Mouse (Mus musculus) liver, postnatal 0 days (tissue): ENCODE measurements at regions not wholly inside any gene's neighbourhood (a gene's known extent, or its start where the extent isn't known, plus 50 kb on each side); places are given as distances from the start of the nearest gene placed in this dataset.

ENCODE experiments used
- ATAC-seq: fragments of 200-750 bp; cut with Nextera tagmentation; 2 replicates; pipeline ENCODE4 v1.8.0; 2017; ENCODE audit warnings: mild to moderate bottlenecking, moderate library complexity
- DNase-seq: peaks from one replicate; pipeline ENCODE4 v3.0.0-alpha.2; 2016
- H3K27ac ChIP-seq: fragments of 300-500 bp; sonication (generic); 2 replicates; pipeline ENCODE4 v1.5.1; 2014; ENCODE audit warnings: antibody characterized with exemption, moderate library complexity, mild to moderate bottlenecking, low read depth
- H3K27me3 ChIP-seq: fragments of 300-500 bp; sonication (generic); 2 replicates; pipeline ENCODE4 v1.6.1; 2014; ENCODE audit warnings: low read length, control low read depth, mixed read lengths; ENCODE audit not compliant: insufficient read depth
- H3K36me3 ChIP-seq: fragments of 300-500 bp; sonication (generic); replicated peaks from 2 replicates; pipeline ENCODE4 v1.6.1; 2014; ENCODE audit warnings: mild to moderate bottlenecking, control low read depth, low read length, moderate library complexity, mixed read lengths; ENCODE audit not compliant: insufficient read depth
- H3K4me1 ChIP-seq: fragments of 300-500 bp; sonication (generic); 2 replicates; pipeline ENCODE4 v1.6.1; 2014; ENCODE audit warnings: antibody characterized with exemption, mild to moderate bottlenecking, control low read depth; ENCODE audit not compliant: insufficient read depth
- H3K4me2 ChIP-seq: fragments of 300-500 bp; sonication (generic); 2 replicates; pipeline ENCODE4 v1.6.1; 2014; ENCODE audit warnings: low read depth, mild to moderate bottlenecking, low read length, moderate library complexity, mixed read lengths
- H3K4me3 ChIP-seq: fragments of 300-500 bp; sonication (generic); 2 replicates; pipeline ENCODE4 v1.5.1; 2014; ENCODE audit warnings: low read depth, low read length
- H3K9ac ChIP-seq: fragments of 300-500 bp; sonication (generic); replicated peaks from 2 replicates; pipeline ENCODE4 v1.6.1; 2014; ENCODE audit warnings: mild to moderate bottlenecking, moderate library complexity
- H3K9me3 ChIP-seq: fragments of 300-500 bp; sonication (generic); 2 replicates; pipeline ENCODE4 v1.6.1; 2016; ENCODE audit warnings: mild to moderate bottlenecking, control low read depth, low read length, mixed read lengths
- CTCF ChIP-seq: sonication (generic); IDR thresholded peaks from 2 replicates; pipeline ENCODE4 v1.5.1; 2016; ENCODE audit warnings: antibody characterized with exemption, low read depth
- EP300 ChIP-seq: IDR thresholded peaks from 2 replicates; pipeline ENCODE4 v1.6.1; 2016; ENCODE audit warnings: antibody characterized with exemption, low read depth, mild to moderate bottlenecking
- WGBS: fragments of 180-500 bp; shearing (Covaris S2); extraction: QIAGEN DNeasy Blood & Tissue Kit; methylation state at CpG from one replicate; pipeline ENCODE4 v1.1.7; 2014; ENCODE audit not compliant: insufficient replicate concordance; 5-methylcytosine and 5-hydroxymethylcytosine counted together

DNA sequence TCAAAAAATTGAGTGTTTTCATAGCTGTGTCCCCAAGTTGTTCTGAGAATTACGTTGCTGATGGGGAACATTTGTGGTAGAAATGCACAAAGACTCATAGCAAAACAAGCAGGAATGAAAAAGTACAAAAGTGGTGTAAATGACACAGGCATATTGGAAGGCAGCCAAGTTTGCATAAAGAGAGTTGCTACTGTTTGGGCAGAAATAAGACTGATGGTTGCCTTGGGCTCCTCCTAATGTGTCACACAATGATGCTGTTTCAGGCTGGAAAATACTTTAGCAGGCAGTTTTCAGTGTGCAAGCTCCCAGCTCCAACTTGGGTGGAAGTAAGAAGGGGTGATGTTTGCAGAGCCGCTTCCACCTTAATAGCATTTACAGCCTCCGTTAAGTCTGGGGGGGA, 174.7 kb downstream of the Lnpk start:
- H3K9me3 ChIP-seq, result no peaks in the 10 kb centered on the region
- 72% methylated on average over 3 of the region's 3 CpGs for WGBS
- H3K36me3 ChIP-seq, result no peaks in the 10 kb centered on the region
- H3K4me2 ChIP-seq, result no peak overlapping the region
- TF ChIP-seq CTCF, result no peak
- TF ChIP-seq EP300, result no peak
- no peak overlapping the region for H3K9ac ChIP-seq
- no peak for ATAC-seq
- no peak for DNase-seq
- no peak overlapping the region for H3K4me3 ChIP-seq
- no peak overlapping the region for H3K27ac ChIP-seq
- no peaks in the 10 kb centered on the region for H3K4me1 ChIP-seq
- H3K27me3 ChIP-seq, result no peaks in the 10 kb centered on the region

GRCm38 (mm10) chr2:74391064-74391463, 188.2 kb downstream of the Lnpk start:
- Histone ChIP-seq H3K4me2 (no peak overlapping the region), H3K4me3 (no peak overlapping the region), H3K27ac (no peak overlapping the region), H3K27me3 (no peaks in the 10 kb centered on the region), H3K36me3 (no peaks in the 10 kb centered on the region), H3K9me3 (no peaks in the 10 kb centered on the region), H3K4me1 (no peaks in the 10 kb centered on the region), H3K9ac (no peak overlapping the region)
- TF ChIP-seq CTCF, result no peak
- ATAC-seq (peak; percentile 55), DNase-seq (no peak)
- 69% methylated on average over 4 of the region's 4 CpGs for WGBS

DNA sequence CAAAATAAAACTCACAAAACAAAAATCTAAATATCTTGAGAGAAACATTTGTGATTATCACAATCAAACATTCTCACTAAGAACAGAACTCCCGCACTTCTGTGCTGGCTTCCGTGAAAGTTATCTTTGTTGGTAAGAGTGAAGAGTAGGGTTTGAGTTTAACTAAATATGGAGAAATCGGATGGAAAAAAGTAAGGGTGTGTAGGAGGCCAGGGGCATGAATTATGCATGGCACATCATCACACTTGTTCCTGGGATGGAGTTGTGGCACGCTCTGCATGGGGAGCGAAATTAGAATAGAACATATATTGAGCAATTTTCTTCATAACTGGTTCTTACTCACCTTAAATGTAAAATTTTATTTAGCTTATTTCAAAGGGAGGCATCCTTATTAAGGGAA, 191.2 kb downstream of the Lnpk start:
- H3K36me3 ChIP-seq, result no peaks in the 10 kb centered on the region
- WGBS, result 84% methylated on average over 5 of the region's 5 CpGs
- ATAC-seq, result no peak
- H3K9ac ChIP-seq, result no peak overlapping the region
- H3K4me1 ChIP-seq, result no peaks in the 10 kb centered on the region
- H3K4me3 ChIP-seq, result no peak overlapping the region
- H3K4me2 ChIP-seq, result no peak overlapping the region
- no peak for TF ChIP-seq EP300
- TF ChIP-seq CTCF, result no peak
- H3K27ac ChIP-seq, result no peak overlapping the region
- H3K9me3 ChIP-seq, result no peaks in the 10 kb centered on the region
- no peaks in the 10 kb centered on the region for H3K27me3 ChIP-seq
- no peak for DNase-seq

- no peaks in the 10 kb centered on the region for H3K9me3 ChIP-seq
- ATAC-seq (no peak), DNase-seq (no peak)
- H3K9ac ChIP-seq, result no peak overlapping the region
- H3K27me3 ChIP-seq, result no peaks in the 10 kb centered on the region
- H3K4me1 ChIP-seq, result no peaks in the 10 kb centered on the region
- no peak for TF ChIP-seq EP300
- no peak for TF ChIP-seq CTCF
- H3K27ac ChIP-seq, result no peak overlapping the region
- no peak overlapping the region for H3K4me3 ChIP-seq
- no peaks in the 10 kb centered on the region for H3K36me3 ChIP-seq
- H3K4me2 ChIP-seq, result no peak overlapping the region
- 76% methylated on average over 1 of the region's 1 CpGs for WGBS
These were observed 194.3 kb downstream of the Lnpk start for GRCm38 (mm10) chr2:74384918-74385317.

DNA sequence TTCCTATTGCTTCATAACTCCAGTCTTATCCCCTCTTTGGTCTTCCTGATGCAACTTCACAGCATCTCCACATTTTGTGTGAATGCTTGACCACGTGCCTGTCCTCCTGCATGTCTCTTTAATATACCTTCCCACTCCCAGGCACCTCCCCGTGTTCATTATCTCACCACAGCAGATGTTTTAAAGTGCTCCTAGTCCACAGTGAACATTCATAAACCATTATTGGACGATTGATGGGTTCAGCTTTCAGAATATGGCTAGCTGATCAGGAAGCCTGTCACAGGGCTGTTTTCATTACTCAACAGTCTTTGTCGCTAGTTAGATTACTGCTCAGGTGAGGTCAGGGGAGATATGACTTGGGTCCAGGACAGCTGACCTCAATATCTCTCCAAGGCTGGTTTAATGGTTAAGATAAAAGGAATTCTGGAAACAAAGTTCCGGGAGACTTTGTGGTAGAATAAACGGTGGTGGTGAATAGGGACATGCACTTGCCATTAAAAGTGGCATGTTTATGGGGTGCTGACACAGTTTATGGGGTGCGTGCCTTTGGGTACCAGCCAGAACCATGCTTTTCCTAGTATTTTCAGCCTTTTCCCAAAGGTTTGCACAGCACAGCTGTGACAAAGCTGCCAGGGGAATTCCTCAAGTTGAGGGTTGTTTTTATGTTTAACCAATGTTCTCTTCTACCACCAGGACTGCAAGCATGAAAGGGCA, 198.5 kb downstream of the Lnpk start:
- Histone ChIP-seq H3K27ac (no peak overlapping the region), H3K4me1 (no peaks in the 10 kb centered on the region), H3K9me3 (no peaks in the 10 kb centered on the region), H3K9ac (no peak overlapping the region), H3K4me3 (no peak overlapping the region), H3K4me2 (no peak overlapping the region), H3K36me3 (no peaks in the 10 kb centered on the region), H3K27me3 (no peaks in the 10 kb centered on the region)
- TF ChIP-seq CTCF (no peak), EP300 (no peak)
- ATAC-seq (no peak), DNase-seq (no peak)
- 57% methylated on average over 7 of the region's 7 CpGs for WGBS

DNA sequence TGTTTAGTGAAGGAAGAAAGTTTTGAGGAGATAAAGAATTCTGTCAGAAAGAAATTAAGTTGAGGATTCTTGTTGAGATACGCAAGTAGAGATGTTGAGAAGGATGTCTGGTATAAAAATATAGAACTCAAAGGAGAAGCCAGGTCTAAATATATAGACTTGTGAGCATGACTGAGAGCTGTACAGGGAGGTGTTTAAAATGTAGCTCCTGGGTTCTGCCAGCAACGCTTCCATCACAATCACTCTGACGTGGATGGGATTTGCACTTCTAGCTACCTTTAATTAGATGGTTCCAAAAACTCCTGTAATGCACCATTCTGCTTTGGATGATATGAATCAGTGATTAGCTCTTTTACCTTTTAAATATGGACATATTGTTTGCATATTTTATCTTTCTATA, 200.5 kb downstream of the Lnpk start:
- no peak for DNase-seq
- Histone ChIP-seq H3K27ac (no peak overlapping the region), H3K27me3 (no peaks in the 10 kb centered on the region), H3K9me3 (no peaks in the 10 kb centered on the region), H3K9ac (no peak overlapping the region), H3K4me2 (no peak overlapping the region), H3K4me3 (no peak overlapping the region), H3K4me1 (no peaks in the 10 kb centered on the region), H3K36me3 (no peaks in the 10 kb centered on the region)
- 91% methylated on average over 3 of the region's 3 CpGs for WGBS
- ATAC-seq, result no peak
- TF ChIP-seq CTCF (no peak), EP300 (no peak)

DNA sequence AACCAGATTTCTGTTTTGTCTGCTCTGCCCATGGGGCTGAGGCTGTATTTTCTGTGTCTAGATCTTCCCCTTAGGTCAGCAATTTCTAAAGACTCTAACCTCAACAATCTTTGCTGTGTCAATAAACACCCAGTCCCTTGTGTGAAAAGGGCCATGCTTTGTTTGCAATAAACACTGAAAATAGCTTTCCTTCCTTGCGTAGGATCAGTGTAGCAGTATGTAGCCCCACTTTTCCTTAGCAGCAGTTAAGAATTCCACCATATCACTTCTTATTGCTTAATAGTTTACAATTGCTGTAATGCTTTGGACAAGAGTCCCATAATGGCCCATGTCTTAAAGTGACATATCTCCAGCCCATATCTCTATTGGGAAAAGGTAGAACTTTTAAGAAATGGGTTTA, 205.3 kb downstream of the Lnpk start:
- H3K36me3 ChIP-seq, result no peaks in the 10 kb centered on the region
- no peak overlapping the region for H3K9ac ChIP-seq
- ATAC-seq, result no peak
- no peak for DNase-seq
- no peaks in the 10 kb centered on the region for H3K9me3 ChIP-seq
- H3K4me1 ChIP-seq, result no peaks in the 10 kb centered on the region
- WGBS, result 85% methylated on average over 1 of the region's 1 CpGs
- no peaks in the 10 kb centered on the region for H3K27me3 ChIP-seq
- no peak overlapping the region for H3K4me3 ChIP-seq
- no peak overlapping the region for H3K27ac ChIP-seq
- TF ChIP-seq EP300 (no peak), CTCF (no peak)
- H3K4me2 ChIP-seq, result no peak overlapping the region
